Mouse (Mus musculus): ENCODE measurements around the gene Ciapin1. TPM values are rescaled to one million over a fixed set of nuclear protein-coding genes. Genes with fewer than 3 reads are reported as not detected.
"Not testable (repeated sequence)": the region's sequence is repeated elsewhere in the genome, so short reads cannot be mapped to it uniquely, and the experiment has no call there.

Gene Ciapin1
- polyA plus RNA-seq, 1 experiment from 2014 or later = 90.9 TPM

- not testable (repeated sequence) for H3K4me3 ChIP-seq; H3K4me2 ChIP-seq; H3K9ac ChIP-seq; H3K27me3 ChIP-seq (replicated peaks); H3K27ac ChIP-seq (replicated peaks); ATAC-seq (ENCODE audit: extremely low read depth, insufficient number of reproducible peaks, low FRiP score, low TSS enrichment); H3K9me3 ChIP-seq
- H3K36me3 ChIP-seq = peaks cover 64% of the 10 kb centered on the region
- H3K4me1 ChIP-seq = peaks cover 16% of the 10 kb centered on the region
- WGBS = 86% methylated on average over 11 of the region's 11 CpGs
Observed at GRCm38 (mm10) chr8:94854761-94855160, 16.6 kb upstream of the Ciapin1 start.

DNA sequence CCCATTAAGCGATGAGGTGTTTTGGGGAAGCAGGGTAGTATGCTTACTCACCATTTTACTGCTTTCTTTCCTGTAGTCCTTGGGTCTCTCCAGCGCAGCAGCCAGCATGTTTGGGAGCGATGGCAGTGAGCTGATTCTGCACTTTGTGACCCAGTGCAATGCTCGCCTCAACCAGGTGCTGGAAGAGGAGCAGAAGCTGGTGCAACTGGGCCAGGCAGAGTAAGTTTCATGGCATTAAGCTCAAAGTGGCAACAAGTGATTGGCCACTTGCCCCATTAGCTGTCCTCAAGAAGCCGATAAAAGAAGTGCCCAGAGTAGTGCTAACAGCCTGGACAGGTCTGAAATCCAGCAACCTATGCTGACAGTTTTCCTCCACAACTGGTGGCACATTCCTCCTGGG, 11.9 kb upstream of the Ciapin1 start:
- Histone ChIP-seq H3K27me3 (replicated peaks) (no peaks in the 10 kb centered on the region), H3K9me3 (no peaks in the 10 kb centered on the region), H3K4me2 (no peak overlapping the region), H3K36me3 (peaks cover 100% of the 10 kb centered on the region), H3K4me3 (no peak overlapping the region), H3K27ac (replicated peaks) (no peak overlapping the region), H3K9ac (no peak overlapping the region), H3K4me1 (no peaks in the 10 kb centered on the region)
- ATAC-seq (ENCODE audit: extremely low read depth, insufficient number of reproducible peaks, low FRiP score, low TSS enrichment) = no peak
- WGBS = 83% methylated on average over 5 of the region's 5 CpGs

- ATAC-seq (ENCODE audit: extremely low read depth, insufficient number of reproducible peaks, low FRiP score, low TSS enrichment) = no peak
- no peak overlapping the region for H3K9ac ChIP-seq
- no peaks in the 10 kb centered on the region for H3K9me3 ChIP-seq
- WGBS = 32% methylated on average over 2 of the region's 2 CpGs
- H3K4me2 ChIP-seq = no peak overlapping the region
- H3K36me3 ChIP-seq = peaks cover 39% of the 10 kb centered on the region
- no peak overlapping the region for H3K4me3 ChIP-seq
- H3K27ac ChIP-seq (replicated peaks) = no peak overlapping the region
- H3K4me1 ChIP-seq = peaks cover 20% of the 10 kb centered on the region
- H3K27me3 ChIP-seq (replicated peaks) = no peaks in the 10 kb centered on the region
Observed at GRCm38 (mm10) chr8:94841183-94841582, 3.0 kb upstream of the Ciapin1 start.

DNA sequence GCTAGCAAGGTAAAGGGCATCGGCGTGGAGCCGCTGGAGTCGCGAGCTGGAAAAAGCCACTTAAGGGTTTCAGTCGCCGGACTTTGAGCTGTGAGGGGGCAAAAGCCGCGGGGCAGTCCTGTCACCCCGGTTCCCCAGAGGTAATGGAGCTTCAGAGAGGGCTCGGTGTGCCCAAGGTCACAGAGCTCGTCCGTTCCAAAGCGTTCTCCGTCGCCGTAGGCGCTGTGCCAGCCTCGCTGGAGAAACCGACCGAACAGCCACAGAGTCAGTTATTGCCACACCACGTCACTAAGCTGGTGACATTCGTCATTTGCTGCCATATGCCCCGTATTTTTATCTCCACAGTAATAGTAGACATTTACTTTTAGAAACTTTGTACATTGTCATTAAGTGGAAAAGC, 442 bp upstream of the Ciapin1 start:
- peaks cover 28% of the 10 kb centered on the region for H3K4me1 ChIP-seq
- H3K27ac ChIP-seq (replicated peaks) = peak overlapping the region; percentile 98
- no peaks in the 10 kb centered on the region for H3K9me3 ChIP-seq
- ATAC-seq (ENCODE audit: extremely low read depth, insufficient number of reproducible peaks, low FRiP score, low TSS enrichment) = peak; percentile 43; the same call in 1 of the 2 replicates
- H3K27me3 ChIP-seq (replicated peaks) = no peaks in the 10 kb centered on the region
- H3K4me2 ChIP-seq = peak overlapping the region; percentile 91
- H3K4me3 ChIP-seq = peak overlapping the region; percentile 87
- H3K9ac ChIP-seq = peak overlapping the region; percentile 97
- under 1% methylated on average over 24 of the region's 24 CpGs for WGBS
- H3K36me3 ChIP-seq = peaks cover 13% of the 10 kb centered on the region

- 65% methylated on average over 11 of the region's 11 CpGs for WGBS
- Histone ChIP-seq H3K27ac (replicated peaks) (peak overlapping the region; percentile 24; the same call in 1 of the 2 replicates), H3K27me3 (replicated peaks) (no peaks in the 10 kb centered on the region), H3K4me3 (peak overlapping the region; percentile 87), H3K4me2 (peak overlapping the region; percentile 91), H3K9ac (peak overlapping the region; percentile 97), H3K9me3 (no peaks in the 10 kb centered on the region), H3K4me1 (peaks cover 28% of the 10 kb centered on the region), H3K36me3 (peaks cover 11% of the 10 kb centered on the region)
- ATAC-seq (ENCODE audit: extremely low read depth, insufficient number of reproducible peaks, low FRiP score, low TSS enrichment) = no peak
Observed at GRCm38 (mm10) chr8:94836456-94837240, 1.5 kb downstream of the Ciapin1 start.

DNA sequence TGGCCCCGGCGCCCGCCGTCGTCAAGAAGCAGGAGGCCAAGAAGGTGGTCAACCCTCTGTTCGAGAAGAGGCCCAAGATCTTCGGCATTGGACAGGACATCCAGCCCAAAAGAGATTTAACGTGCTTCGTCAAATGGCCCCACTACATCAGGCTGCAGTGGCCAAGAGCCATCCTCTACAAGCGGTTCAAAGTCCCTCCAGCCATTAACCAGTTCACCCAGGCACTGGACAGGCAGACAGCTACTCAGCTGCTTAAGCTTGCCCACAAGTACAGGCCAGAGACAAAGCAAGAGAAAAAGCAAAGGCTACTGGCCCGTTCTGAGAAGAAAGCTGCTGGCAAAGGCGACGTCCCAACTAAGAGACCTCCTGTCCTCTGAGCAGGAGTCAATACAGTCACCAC, 2.4 kb downstream of the Ciapin1 start:
- not testable (repeated sequence) for H3K4me2 ChIP-seq; ATAC-seq (ENCODE audit: extremely low read depth, insufficient number of reproducible peaks, low FRiP score, low TSS enrichment); H3K27me3 ChIP-seq (replicated peaks); H3K27ac ChIP-seq (replicated peaks); H3K9me3 ChIP-seq; H3K9ac ChIP-seq; H3K4me3 ChIP-seq
- Histone ChIP-seq H3K36me3 (peaks cover 20% of the 10 kb centered on the region), H3K4me1 (peaks cover 28% of the 10 kb centered on the region)
- 94% methylated on average over 13 of the region's 13 CpGs for WGBS

GRCm38 (mm10) chr8:94833901-94834405, 4.2 kb downstream of the Ciapin1 start:
- 81% methylated on average over 7 of the region's 7 CpGs for WGBS
- H3K27me3 ChIP-seq (replicated peaks); H3K9me3 ChIP-seq; H3K27ac ChIP-seq (replicated peaks); H3K4me2 ChIP-seq; H3K9ac ChIP-seq; ATAC-seq (ENCODE audit: extremely low read depth, insufficient number of reproducible peaks, low FRiP score, low TSS enrichment); H3K4me3 ChIP-seq: not testable (repeated sequence)
- H3K36me3 ChIP-seq = peaks cover 38% of the 10 kb centered on the region
- H3K4me1 ChIP-seq = peaks cover 24% of the 10 kb centered on the region

- Histone ChIP-seq H3K27ac (replicated peaks) (no peak overlapping the region), H3K9ac (no peak overlapping the region), H3K4me3 (no peak overlapping the region), H3K9me3 (no peaks in the 10 kb centered on the region), H3K4me2 (no peak overlapping the region), H3K36me3 (peaks cover 90% of the 10 kb centered on the region), H3K27me3 (replicated peaks) (no peaks in the 10 kb centered on the region), H3K4me1 (no peaks in the 10 kb centered on the region; the same call in 1 of the 2 replicates)
- 83% methylated on average over 6 of the region's 6 CpGs for WGBS
- no peak for ATAC-seq (ENCODE audit: extremely low read depth, insufficient number of reproducible peaks, low FRiP score, low TSS enrichment)
Observed at GRCm38 (mm10) chr8:94828284-94828683, 9.9 kb downstream of the Ciapin1 start.

DNA sequence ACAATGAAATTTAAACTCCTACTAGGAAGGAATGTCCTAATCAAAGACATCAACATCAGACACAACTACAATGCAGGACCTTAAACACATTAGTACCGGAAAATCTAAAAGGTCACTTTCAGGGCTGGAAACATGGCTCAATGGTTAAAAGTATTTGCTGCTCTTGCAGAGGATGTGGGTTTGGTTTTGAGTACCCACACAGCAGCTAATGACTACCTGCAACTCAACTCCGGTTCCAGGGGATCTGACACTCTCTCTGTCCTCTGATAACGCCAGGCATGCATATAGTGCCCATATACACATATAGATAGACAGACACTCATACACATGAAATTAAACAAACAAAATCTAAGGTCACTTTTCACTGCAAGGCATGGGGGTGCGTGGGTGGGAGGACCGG, 11.9 kb downstream of the Ciapin1 start:
- H3K9me3 ChIP-seq = no peaks in the 10 kb centered on the region
- H3K36me3 ChIP-seq = peaks cover 95% of the 10 kb centered on the region

DNA sequence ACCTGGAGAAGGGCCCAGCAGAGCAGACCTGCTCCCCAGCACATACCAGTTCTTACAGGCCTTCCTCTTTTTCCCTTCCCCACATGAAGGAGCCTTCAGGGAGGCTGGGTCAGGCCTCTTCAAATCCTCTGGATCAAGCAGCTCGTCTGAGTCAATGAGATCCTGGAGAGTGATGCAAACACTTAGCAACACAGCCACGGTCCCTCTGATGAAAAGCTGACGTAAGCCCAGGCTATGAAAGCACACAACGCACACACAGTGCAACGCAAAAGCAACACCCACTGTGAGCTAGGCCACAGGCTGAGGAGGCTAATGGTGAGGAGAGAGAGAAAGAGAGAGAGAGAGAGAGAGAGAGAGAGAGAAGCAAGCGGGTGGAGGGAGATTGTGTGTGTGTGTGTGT, 13.0 kb downstream of the Ciapin1 start:
- Histone ChIP-seq H3K4me2 (no peak overlapping the region), H3K36me3 (peaks cover 95% of the 10 kb centered on the region), H3K9me3 (no peaks in the 10 kb centered on the region), H3K4me3 (no peak overlapping the region), H3K27ac (replicated peaks) (no peak overlapping the region), H3K27me3 (replicated peaks) (no peaks in the 10 kb centered on the region), H3K4me1 (0 out of 2 replicates have a peak, but pooled peaks cover 2% of the 10 kb centered on the region), H3K9ac (no peak overlapping the region)
- ATAC-seq (ENCODE audit: extremely low read depth, insufficient number of reproducible peaks, low FRiP score, low TSS enrichment) = no peak
- 88% methylated on average over 6 of the region's 6 CpGs for WGBS

More for the DNA sequence above, 11.9 kb downstream of the Ciapin1 start:
- Histone ChIP-seq H3K27me3 (replicated peaks) (no peaks in the 10 kb centered on the region), H3K4me1 (no peaks in the 10 kb centered on the region), H3K4me2 (no peak overlapping the region), H3K27ac (replicated peaks) (no peak overlapping the region), H3K9ac (no peak overlapping the region), H3K4me3 (no peak overlapping the region)
- 92% methylated on average over 5 of the region's 5 CpGs for WGBS
- no peak for ATAC-seq (ENCODE audit: extremely low read depth, insufficient number of reproducible peaks, low FRiP score, low TSS enrichment)

DNA sequence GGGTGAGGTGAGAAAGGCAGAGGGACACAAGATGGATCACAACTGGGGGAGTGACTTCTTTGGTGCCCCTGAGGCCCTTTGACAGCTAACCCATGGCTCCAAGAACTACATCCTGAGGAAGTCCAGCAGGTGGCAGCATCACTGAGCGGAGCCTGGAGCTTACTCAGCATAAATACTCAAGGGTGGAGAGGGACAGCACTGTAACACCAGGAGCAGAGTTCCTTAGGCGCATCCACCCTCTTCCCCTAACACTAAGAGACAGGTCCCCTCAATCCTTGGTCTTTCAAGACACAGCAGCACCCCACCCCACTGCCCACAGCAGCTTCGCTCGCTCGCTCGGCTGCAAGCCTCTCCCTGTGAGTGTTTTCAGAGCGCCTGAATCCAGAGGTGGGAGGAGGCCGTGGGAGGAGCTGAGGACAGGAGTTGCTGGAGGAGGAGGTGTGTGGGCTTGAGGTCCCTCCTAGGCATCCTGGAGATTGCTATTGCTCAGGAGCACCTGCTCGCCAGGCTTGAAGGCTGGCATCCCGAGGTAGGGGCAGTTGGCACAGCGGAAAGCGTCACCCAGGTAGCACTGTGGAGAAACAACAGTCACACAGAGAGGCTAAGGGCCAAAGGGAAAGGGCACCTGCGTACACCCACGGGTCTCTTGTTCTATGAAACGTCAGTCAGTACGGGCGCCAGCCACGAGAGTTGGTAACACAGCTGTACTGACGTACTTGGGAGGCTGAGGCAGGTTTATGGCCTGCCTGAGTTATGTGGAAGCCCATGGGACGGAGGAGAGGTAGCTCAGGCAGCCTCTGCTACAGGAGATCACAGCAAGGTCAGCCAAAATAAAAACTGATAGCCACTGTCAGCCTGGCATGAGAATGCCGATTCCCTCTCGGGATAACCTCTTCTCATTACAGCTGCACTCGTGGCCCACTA, 15.3 kb downstream of the Ciapin1 start:
- Histone ChIP-seq H3K9me3 (no peaks in the 10 kb centered on the region), H3K4me2 (no peak overlapping the region), H3K4me1 (0 out of 2 replicates have a peak, but pooled peaks cover 4% of the 10 kb centered on the region), H3K27ac (replicated peaks) (no peak overlapping the region), H3K36me3 (peaks cover 76% of the 10 kb centered on the region), H3K27me3 (replicated peaks) (no peaks in the 10 kb centered on the region), H3K4me3 (no peak overlapping the region), H3K9ac (no peak overlapping the region)
- 75% methylated on average over 23 of the region's 23 CpGs for WGBS
- peak; percentile 43; the same call in 1 of the 2 replicates for ATAC-seq (ENCODE audit: extremely low read depth, insufficient number of reproducible peaks, low FRiP score, low TSS enrichment)

All from heart, embryonic 13.5 days (tissue).